Mouse (Mus musculus) liver, embryonic 14.5 days (tissue): ENCODE data around the gene Ddx21. TPM values are rescaled to one million over a fixed set of nuclear protein-coding genes. Genes with fewer than 3 reads are reported as not detected.

Source experiments
- ATAC-seq: fragments of 200-750 bp; cut with Nextera tagmentation; 2 replicates; pipeline ENCODE4 v1.8.0; 2017; ENCODE audit warnings: moderate number of reproducible peaks, mild to moderate bottlenecking, moderate library complexity; ENCODE audit not compliant: insufficient read depth
- DNase-seq, 3 experiments: peaks; one replicate each; pipeline ENCODE4 v3.0.0-alpha.2; 2012 to 2013; ENCODE audit warnings: low read depth in 3 of 3, low spot score in 3 of 3
- H3K27ac ChIP-seq: fragments of 300-500 bp; sonication (generic); 2 replicates; pipeline ENCODE4 v1.5.1; 2014; ENCODE audit warnings: moderate library complexity, mild to moderate bottlenecking, control low read depth, inconsistent platforms
- H3K27me3 ChIP-seq: fragments of 300-500 bp; sonication (generic); 2 replicates; pipeline ENCODE4 v1.6.1; 2014; ENCODE audit warnings: mild to moderate bottlenecking, low read length, moderate library complexity; ENCODE audit not compliant: control insufficient read depth, insufficient read depth
- H3K36me3 ChIP-seq: fragments of 300-500 bp; sonication (generic); replicated peaks from 2 replicates; pipeline ENCODE4 v1.6.1; 2014; ENCODE audit warnings: low read depth; ENCODE audit not compliant: control insufficient read depth, insufficient read depth
- H3K4me1 ChIP-seq, 2 experiments: fragments of 200-500 bp in 1 of 2; fragments of 300-500 bp in 1 of 2; sonication (generic) in 1 of 2; replicated peaks; 2 replicates each; pipeline ENCODE4 v1.6.1; 2012 to 2014; ENCODE audit warnings: antibody characterized with exemption in 1 of 2, inconsistent platforms in 1 of 2, low read length in 1 of 2; ENCODE audit not compliant: control insufficient read depth in 2 of 2, insufficient read depth in 2 of 2
- H3K4me2 ChIP-seq: fragments of 300-500 bp; sonication (generic); 2 replicates; pipeline ENCODE4 v1.6.1; 2014; ENCODE audit warnings: low read depth, mild to moderate bottlenecking, control low read depth, moderate library complexity
- H3K4me3 ChIP-seq, 2 experiments: fragments of 200-500 bp in 1 of 2; fragments of 300-500 bp in 1 of 2; sonication (generic) in 1 of 2; 2 replicates each; pipeline ENCODE4 v1.5.1; 2012 to 2014; ENCODE audit warnings: low read depth in 2 of 2, low read length in 2 of 2, mild to moderate bottlenecking in 2 of 2, control low read depth in 1 of 2, inconsistent platforms in 1 of 2, moderate library complexity in 1 of 2; ENCODE audit not compliant: insufficient read depth in 1 of 2
- H3K9ac ChIP-seq: fragments of 300-500 bp; sonication (generic); replicated peaks from 2 replicates; pipeline ENCODE4 v1.6.1; 2014; ENCODE audit warnings: mild to moderate bottlenecking, control low read depth, moderate library complexity
- H3K9me3 ChIP-seq: fragments of 300-500 bp; sonication (generic); 2 replicates; pipeline ENCODE4 v1.6.1; 2016; ENCODE audit warnings: low read length, mixed read lengths; ENCODE audit not compliant: control insufficient read depth
- CTCF ChIP-seq: IDR thresholded peaks from 2 replicates; pipeline ENCODE4 v1.5.1; 2016; ENCODE audit warnings: antibody characterized with exemption, low read depth, control low read depth
- EP300 ChIP-seq: IDR thresholded peaks from 2 replicates; pipeline ENCODE4 v1.6.1; 2016; ENCODE audit warnings: antibody characterized with exemption, low read depth
- WGBS: fragments of 180-500 bp; shearing (Covaris S2); extraction: QIAGEN DNeasy Blood & Tissue Kit; methylation state at CpG from one replicate; pipeline ENCODE4 v1.1.7; 2014; ENCODE audit not compliant: insufficient replicate concordance; 5-methylcytosine and 5-hydroxymethylcytosine counted together
- polyA plus RNA-seq, 2 experiments: library from polyadenylated mRNA; depleted of rRNA in 1 of 2; stranded (reverse) in 1 of 2; unstranded in 1 of 2; fragments of >200 nt; fragmentation: Nextera tagmentation in 1 of 2; extraction: Ambion mirVana in 1 of 2; gene quantifications; 2 replicates each; pipeline versions ENCODE4 v1.2.1 to v1.2.3; 2012 to 2014

Ddx21 gene
- polyA plus RNA-seq (2012; rRNA removed) (17.7 and 31.5 TPM in 2 replicates), polyA plus RNA-seq (2014; fragmentation: Nextera tagmentation; extraction: Ambion mirVana) (19.2 and 20.3 TPM in 2 replicates)

DNA sequence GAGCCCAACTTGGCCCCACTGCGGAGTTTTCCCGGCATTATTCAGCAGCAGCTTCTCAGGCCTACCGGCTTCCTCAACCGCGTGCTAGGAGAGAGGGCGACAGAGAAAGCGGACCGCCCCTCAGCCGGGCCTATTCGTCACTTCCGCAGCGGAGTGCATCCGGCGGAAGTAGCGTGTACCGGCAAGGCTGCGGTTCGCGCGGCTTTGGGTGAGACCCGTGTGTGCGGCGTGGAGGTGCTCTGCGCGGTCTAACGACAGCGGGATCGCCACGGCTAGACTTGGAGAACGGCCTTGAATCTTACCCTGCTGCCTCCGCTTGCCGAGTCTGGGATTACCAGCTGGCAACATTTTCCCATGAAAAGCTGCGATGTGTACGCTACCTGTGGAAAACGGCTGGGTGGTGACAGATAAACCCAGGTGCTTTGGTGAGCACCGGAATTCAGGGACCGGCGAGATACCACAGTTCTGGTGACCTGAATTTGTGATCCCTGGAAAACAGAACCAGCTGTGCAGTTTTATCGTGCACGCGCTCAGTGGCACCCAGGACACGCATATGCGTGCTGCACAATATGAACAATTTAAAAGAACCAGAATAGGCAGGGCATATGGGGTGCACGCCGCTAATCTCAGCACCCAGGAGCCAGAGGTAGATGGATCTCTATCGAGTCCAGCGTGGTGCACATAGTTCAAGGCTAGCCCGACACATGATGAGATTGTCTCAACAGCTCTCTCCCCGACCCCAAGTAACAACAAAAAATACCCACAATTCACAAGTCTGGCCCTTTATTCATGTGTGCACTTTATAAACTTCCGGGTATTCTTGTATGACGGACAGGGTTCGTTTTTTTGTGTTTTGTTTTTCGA lies at the start of gene Ddx21:
Gene Ddx21 (minus strand): TSS at position 105 of the 864 bp plus-strand sequence.
- 2% methylated on average over 53 of the region's 53 CpGs for WGBS
- peak within 1 kb of the TSS; percentile 84 for H3K9ac ChIP-seq
- no peaks in the 10 kb centered on the region for H3K27me3 ChIP-seq
- peak within 1 kb of the TSS; percentile 82 to 94 for H3K4me3 ChIP-seq
- peak within 1 kb of the TSS; percentile 99 for H3K4me2 ChIP-seq
- ATAC-seq (peak; percentile 93), DNase-seq (peak; percentile 77 to 81 (median 80))
- TF ChIP-seq EP300 (no peak), CTCF (0 out of 2 replicates have a peak, but pooled peaks have one; percentile 5)
- H3K4me1 ChIP-seq, result peaks cover 3 to 17% of the 10 kb centered on the region in 2 experiments; a peak in 3 of 4 replicates
- H3K9me3 ChIP-seq, result no peaks in the 10 kb centered on the region
- peak within 1 kb of the TSS; percentile 63 for H3K27ac ChIP-seq
- peaks cover 13% of the 10 kb centered on the region for H3K36me3 ChIP-seq

DNA sequence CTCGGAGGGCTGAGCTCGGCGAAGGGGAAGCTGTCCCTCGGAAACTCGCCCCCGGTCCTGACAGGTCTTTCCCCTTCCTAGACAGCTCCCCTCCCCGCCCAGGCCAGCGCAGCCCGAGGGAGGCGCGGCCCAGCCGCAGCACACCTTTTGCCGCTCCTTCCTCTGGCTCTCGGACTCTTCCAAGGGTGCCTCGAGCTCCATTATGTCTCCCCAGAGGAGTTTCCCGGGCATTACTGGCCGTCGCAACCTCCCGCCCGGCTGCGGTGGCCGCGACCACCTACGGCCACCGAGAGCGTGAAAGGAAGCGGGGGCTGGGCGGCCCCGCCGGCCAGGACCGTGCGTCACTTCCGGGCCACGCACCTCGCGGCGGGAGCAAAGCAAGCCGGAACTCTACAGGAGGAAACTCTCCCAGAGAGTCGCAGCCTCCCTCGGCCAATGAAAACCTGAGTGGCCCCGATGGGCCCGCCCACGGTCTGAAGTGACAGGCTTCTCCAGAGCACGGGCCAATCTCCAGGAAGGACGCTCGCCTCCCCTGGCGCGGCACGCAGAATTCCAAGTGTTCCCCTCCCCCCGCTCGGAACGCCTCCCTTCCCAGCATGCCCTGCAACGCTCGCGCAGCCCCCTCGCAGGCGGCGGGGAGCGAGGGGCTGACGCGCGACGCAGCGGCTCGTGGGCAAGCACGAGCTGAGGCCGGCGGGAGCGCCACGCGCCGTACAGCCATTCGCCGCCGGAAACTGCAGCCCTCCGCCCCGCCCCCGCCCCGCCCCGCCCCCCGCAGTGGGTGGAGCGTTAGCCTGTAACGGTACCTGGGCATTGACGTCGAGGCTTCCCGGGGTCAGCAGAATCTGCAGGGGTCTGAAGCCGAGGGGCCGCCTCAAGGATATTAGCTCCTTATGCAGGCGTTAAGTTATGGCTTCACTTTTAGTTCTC lies 49.1 kb upstream of the Ddx21 start, which contains the start of gene Ddx50:
Gene Ddx50 (minus strand): TSS at position 338 of the 930 bp plus-strand sequence.
- TF ChIP-seq CTCF (no peak), EP300 (no peak)
- Histone ChIP-seq H3K27ac (peak within 1 kb of the TSS; percentile 75), H3K9me3 (no peaks in the 10 kb centered on the region), H3K27me3 (no peaks in the 10 kb centered on the region), H3K4me1 (peaks cover 3 to 6% of the 10 kb centered on the region in 2 experiments), H3K4me3 (peak within 1 kb of the TSS; percentile 86 to 98), H3K36me3 (peaks cover 6% of the 10 kb centered on the region), H3K9ac (peak within 1 kb of the TSS; percentile 89), H3K4me2 (peak within 1 kb of the TSS; percentile 93)
- DNase-seq (peak; percentile 94 to 95 (median 94)), ATAC-seq (peak; percentile 97)
- WGBS, result under 1% methylated on average over 82 of the region's 89 CpGs

DNA sequence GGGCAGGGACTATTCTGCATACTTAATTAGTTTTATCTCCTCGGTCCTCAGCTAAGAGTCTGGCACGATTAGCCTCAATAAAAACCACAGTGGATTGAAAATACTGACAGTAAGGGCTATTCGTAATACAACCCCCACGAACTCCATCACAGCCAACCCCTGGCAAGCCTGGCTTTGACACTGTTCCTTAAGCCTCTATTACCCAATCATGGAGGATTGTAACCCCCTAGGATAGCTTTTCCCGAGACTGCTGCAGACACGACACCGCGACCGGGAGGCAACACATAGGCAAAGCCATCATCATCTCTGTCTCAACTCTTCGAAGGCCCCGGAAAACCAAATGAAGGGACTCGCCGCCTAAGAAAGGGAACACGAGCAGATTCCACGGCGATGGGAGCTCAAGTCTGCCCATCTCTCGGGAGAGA lies 48.3 kb upstream of the Ddx21 start:
- no peaks in the 10 kb centered on the region for H3K9me3 ChIP-seq
- ATAC-seq (no peak), DNase-seq (peak; percentile 9 to 30 (median 19))
- TF ChIP-seq EP300, result no peak
- TF ChIP-seq CTCF, result no peak
- peak overlapping the region; percentile 75 for H3K27ac ChIP-seq
- peaks cover 3 to 6% of the 10 kb centered on the region in 2 experiments for H3K4me1 ChIP-seq
- under 1% methylated on average over 17 of the region's 17 CpGs for WGBS
- no peaks in the 10 kb centered on the region for H3K27me3 ChIP-seq
- H3K4me3 ChIP-seq, result peak overlapping the region; percentile 86 to 98
- H3K4me2 ChIP-seq, result peak overlapping the region; percentile 93
- H3K9ac ChIP-seq, result peak overlapping the region; percentile 89
- H3K36me3 ChIP-seq, result peaks cover 8% of the 10 kb centered on the region

DNA sequence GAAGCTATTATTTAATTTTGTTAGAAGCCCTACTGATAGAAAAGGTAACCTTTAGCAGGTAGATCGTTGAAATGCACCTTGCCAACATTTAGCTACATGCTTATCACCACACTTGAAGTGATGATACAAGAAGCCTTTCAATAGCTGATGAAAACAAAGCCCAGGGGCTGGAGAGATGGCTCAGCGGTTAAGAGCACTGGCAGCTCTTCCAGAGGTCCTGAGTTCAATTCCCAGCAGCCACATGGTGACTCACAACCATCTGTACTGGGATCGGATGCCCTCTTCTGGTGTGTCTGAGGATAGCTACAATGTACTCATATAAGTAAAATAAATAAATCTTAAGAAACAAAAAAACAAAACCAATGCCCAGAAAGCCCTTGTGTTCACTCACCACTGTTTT lies 2.1 kb upstream of the Ddx21 start:
- no peaks in the 10 kb centered on the region for H3K36me3 ChIP-seq
- H3K4me2 ChIP-seq, result no peak overlapping the region
- H3K9me3 ChIP-seq, result no peaks in the 10 kb centered on the region
- DNase-seq (no peak), ATAC-seq (no peak)
- H3K27me3 ChIP-seq, result no peaks in the 10 kb centered on the region
- no peak overlapping the region for H3K4me3 ChIP-seq
- H3K9ac ChIP-seq, result no peak overlapping the region
- H3K27ac ChIP-seq, result no peak overlapping the region
- WGBS, result 71% methylated on average over 3 of the region's 3 CpGs
- TF ChIP-seq CTCF, result no peak
- no peak for TF ChIP-seq EP300
- peaks cover 3 to 16% of the 10 kb centered on the region in 2 experiments; a peak in 3 of 4 replicates for H3K4me1 ChIP-seq
